Mouse (Mus musculus) hindbrain, embryonic 16.5 days (tissue): ENCODE measurements at regions not wholly inside any gene's neighbourhood (a gene's known extent, or its start where the extent isn't known, plus 50 kb on each side); places are given as distances from the start of the nearest gene placed in this dataset.

Experiments used
- ATAC-seq: fragments of 200-750 bp; cut with Nextera tagmentation; 2 replicates; pipeline ENCODE4 v1.8.0; 2017; ENCODE audit warnings: moderate TSS enrichment, moderate library complexity
- H3K27ac ChIP-seq: fragments of 300-500 bp; sonication (generic); 2 replicates; pipeline ENCODE4 v1.5.1; 2014; ENCODE audit warnings: low read depth, mild to moderate bottlenecking, control low read depth, low read length, moderate library complexity
- H3K27me3 ChIP-seq: fragments of 300-500 bp; sonication (generic); replicated peaks from 2 replicates; pipeline ENCODE4 v1.6.1; 2014; ENCODE audit warnings: low read length; ENCODE audit not compliant: control insufficient read depth, insufficient read depth
- H3K36me3 ChIP-seq: fragments of 300-500 bp; sonication (generic); 2 replicates; pipeline ENCODE4 v1.6.1; 2014; ENCODE audit warnings: mild to moderate bottlenecking, low read length, moderate library complexity, mixed read lengths; ENCODE audit not compliant: control insufficient read depth, insufficient read depth
- H3K4me1 ChIP-seq: fragments of 300-500 bp; sonication (generic); 2 replicates; pipeline ENCODE4 v1.6.1; 2014; ENCODE audit warnings: low read depth, low read length; ENCODE audit not compliant: control insufficient read depth, insufficient read depth
- H3K4me2 ChIP-seq: fragments of 300-500 bp; sonication (generic); 2 replicates; pipeline ENCODE4 v1.6.1; 2014; ENCODE audit warnings: mild to moderate bottlenecking, low read length, control low read depth, moderate library complexity
- H3K4me3 ChIP-seq: fragments of 300-500 bp; sonication (generic); 2 replicates; pipeline ENCODE4 v1.5.1; 2014; ENCODE audit warnings: mild to moderate bottlenecking, low read length, control low read depth, moderate library complexity
- H3K9ac ChIP-seq: fragments of 300-500 bp; sonication (generic); 2 replicates; pipeline ENCODE4 v1.6.1; 2014; ENCODE audit warnings: low read depth, mild to moderate bottlenecking, control low read depth, low read length, moderate library complexity
- H3K9me3 ChIP-seq: fragments of 300-500 bp; sonication (generic); 2 replicates; pipeline ENCODE4 v1.6.1; 2014; ENCODE audit warnings: mild to moderate bottlenecking, low read length, moderate library complexity; ENCODE audit not compliant: control insufficient read depth
- WGBS: fragments of 180-500 bp; shearing (Covaris S2); extraction: QIAGEN DNeasy Blood & Tissue Kit; methylation state at CpG from one replicate; pipeline ENCODE4 v1.1.7; 2014; 5-methylcytosine and 5-hydroxymethylcytosine counted together

DNA sequence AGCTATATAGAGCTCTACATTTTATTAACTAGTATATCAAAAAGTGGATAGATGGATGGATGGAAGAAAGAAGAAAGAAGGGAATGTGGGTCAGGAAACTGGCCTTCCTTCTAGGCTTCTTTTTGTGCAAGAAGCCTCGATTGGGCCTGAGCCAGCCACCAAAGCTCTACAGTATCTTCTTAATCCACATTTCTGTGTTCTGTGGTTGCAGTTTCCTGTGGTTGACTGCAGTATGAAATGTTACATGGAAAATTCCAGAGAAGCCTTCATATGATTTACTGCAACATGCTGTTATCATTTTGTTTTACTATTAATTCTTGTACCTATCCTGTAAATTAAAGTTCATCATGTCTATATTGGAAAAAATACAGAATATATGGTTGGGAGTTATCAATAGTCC, 173.3 kb downstream of the Gm5447 start:
- H3K4me1 ChIP-seq: no peaks in the 10 kb centered on the region
- no peaks in the 10 kb centered on the region for H3K36me3 ChIP-seq
- 76% methylated on average over 1 of the region's 1 CpGs for WGBS
- ATAC-seq: no peak
- H3K4me3 ChIP-seq: no peak overlapping the region
- H3K9ac ChIP-seq: no peak overlapping the region
- H3K27ac ChIP-seq: no peak overlapping the region
- H3K9me3 ChIP-seq: no peaks in the 10 kb centered on the region
- H3K27me3 ChIP-seq: no peaks in the 10 kb centered on the region
- no peak overlapping the region for H3K4me2 ChIP-seq

GRCm38 (mm10) chr13:31154066-31154465, 180.1 kb downstream of the Gm5447 start:
- Histone ChIP-seq H3K27ac (no peak overlapping the region), H3K4me2 (no peak overlapping the region), H3K27me3 (no peaks in the 10 kb centered on the region), H3K4me3 (no peak overlapping the region), H3K4me1 (no peaks in the 10 kb centered on the region), H3K9me3 (no peaks in the 10 kb centered on the region), H3K9ac (no peak overlapping the region), H3K36me3 (no peaks in the 10 kb centered on the region)
- WGBS: 74% methylated on average over 3 of the region's 3 CpGs
- ATAC-seq: no peak

GRCm38 (mm10) chr13:31163878-31164495, 190.0 kb downstream of the Gm5447 start:
- Histone ChIP-seq H3K4me1 (no peaks in the 10 kb centered on the region), H3K36me3 (no peaks in the 10 kb centered on the region), H3K9me3 (no peaks in the 10 kb centered on the region), H3K9ac (no peak overlapping the region), H3K27ac (no peak overlapping the region), H3K27me3 (no peaks in the 10 kb centered on the region), H3K4me3 (no peak overlapping the region), H3K4me2 (no peak overlapping the region)
- ATAC-seq: no peak
- 77% methylated on average over 6 of the region's 6 CpGs for WGBS

GRCm38 (mm10) chr13:31166286-31166685, 192.3 kb downstream of the Gm5447 start:
- no peak overlapping the region for H3K9ac ChIP-seq
- no peak overlapping the region for H3K4me3 ChIP-seq
- no peak for ATAC-seq
- no peaks in the 10 kb centered on the region for H3K36me3 ChIP-seq
- no peaks in the 10 kb centered on the region for H3K4me1 ChIP-seq
- no peak overlapping the region for H3K4me2 ChIP-seq
- H3K9me3 ChIP-seq: no peaks in the 10 kb centered on the region
- no peaks in the 10 kb centered on the region for H3K27me3 ChIP-seq
- WGBS: 63% methylated on average over 5 of the region's 5 CpGs
- no peak overlapping the region for H3K27ac ChIP-seq

DNA sequence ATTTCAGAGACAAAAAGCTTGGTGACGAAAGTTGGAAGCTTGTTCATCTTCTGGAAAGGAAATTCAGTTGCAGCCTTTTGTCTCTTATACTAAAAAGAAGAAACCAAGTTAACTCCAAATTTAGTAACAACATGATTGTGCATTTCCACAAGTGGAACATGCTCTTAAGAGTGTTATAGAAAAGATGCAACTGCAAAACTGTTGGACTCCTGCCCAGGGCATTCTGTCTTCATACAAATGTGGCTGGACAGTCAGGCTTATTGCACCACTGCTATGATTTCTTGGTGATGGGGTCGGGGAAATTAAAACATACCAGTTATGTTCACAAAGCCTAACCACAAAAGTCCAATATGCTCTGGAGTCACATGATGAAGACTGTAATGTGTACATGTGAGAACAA, 194.8 kb downstream of the Gm5447 start:
- 90% methylated on average over 2 of the region's 2 CpGs for WGBS

GRCm38 (mm10) chr13:31171751-31172150, 197.7 kb downstream of the Gm5447 start:
- no peak overlapping the region for H3K4me2 ChIP-seq
- no peaks in the 10 kb centered on the region for H3K4me1 ChIP-seq
- H3K27me3 ChIP-seq: no peaks in the 10 kb centered on the region
- H3K9me3 ChIP-seq: no peaks in the 10 kb centered on the region
- H3K9ac ChIP-seq: no peak overlapping the region
- H3K27ac ChIP-seq: no peak overlapping the region
- no peak overlapping the region for H3K4me3 ChIP-seq
- no peaks in the 10 kb centered on the region for H3K36me3 ChIP-seq
- WGBS: 75% methylated on average over 2 of the region's 2 CpGs
- no peak for ATAC-seq

More for the DNA sequence above, 194.8 kb downstream of the Gm5447 start:
- no peaks in the 10 kb centered on the region for H3K36me3 ChIP-seq
- H3K27ac ChIP-seq: no peak overlapping the region
- no peak overlapping the region for H3K9ac ChIP-seq
- no peaks in the 10 kb centered on the region for H3K27me3 ChIP-seq
- H3K4me2 ChIP-seq: no peak overlapping the region
- no peaks in the 10 kb centered on the region for H3K9me3 ChIP-seq
- no peak overlapping the region for H3K4me3 ChIP-seq
- H3K4me1 ChIP-seq: no peaks in the 10 kb centered on the region
- ATAC-seq: no peak

DNA sequence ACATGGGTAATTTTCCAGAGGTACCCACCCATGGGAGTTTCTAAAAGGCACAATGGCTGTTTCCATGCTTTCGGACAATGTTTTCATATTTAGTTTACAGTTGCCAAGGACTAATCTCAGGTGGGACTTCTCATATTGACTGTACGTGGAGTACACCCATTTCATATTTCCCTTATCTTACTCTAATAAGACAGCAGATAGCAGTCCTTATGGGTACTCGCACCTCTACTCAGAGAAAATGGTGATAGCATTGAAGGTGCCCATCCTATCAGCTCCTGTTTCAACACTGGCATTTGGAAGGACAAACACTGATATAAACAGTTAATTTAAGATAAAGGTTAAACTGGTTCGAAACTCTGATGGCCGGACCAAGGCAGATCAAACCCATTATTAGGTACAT, 198.6 kb downstream of the Gm5447 start:
- Histone ChIP-seq H3K4me1 (no peaks in the 10 kb centered on the region), H3K4me3 (no peak overlapping the region), H3K9ac (no peak overlapping the region), H3K4me2 (no peak overlapping the region), H3K27ac (no peak overlapping the region), H3K36me3 (no peaks in the 10 kb centered on the region), H3K9me3 (no peaks in the 10 kb centered on the region), H3K27me3 (no peaks in the 10 kb centered on the region)
- 98% methylated on average over 5 of the region's 5 CpGs for WGBS
- ATAC-seq: no peak

DNA sequence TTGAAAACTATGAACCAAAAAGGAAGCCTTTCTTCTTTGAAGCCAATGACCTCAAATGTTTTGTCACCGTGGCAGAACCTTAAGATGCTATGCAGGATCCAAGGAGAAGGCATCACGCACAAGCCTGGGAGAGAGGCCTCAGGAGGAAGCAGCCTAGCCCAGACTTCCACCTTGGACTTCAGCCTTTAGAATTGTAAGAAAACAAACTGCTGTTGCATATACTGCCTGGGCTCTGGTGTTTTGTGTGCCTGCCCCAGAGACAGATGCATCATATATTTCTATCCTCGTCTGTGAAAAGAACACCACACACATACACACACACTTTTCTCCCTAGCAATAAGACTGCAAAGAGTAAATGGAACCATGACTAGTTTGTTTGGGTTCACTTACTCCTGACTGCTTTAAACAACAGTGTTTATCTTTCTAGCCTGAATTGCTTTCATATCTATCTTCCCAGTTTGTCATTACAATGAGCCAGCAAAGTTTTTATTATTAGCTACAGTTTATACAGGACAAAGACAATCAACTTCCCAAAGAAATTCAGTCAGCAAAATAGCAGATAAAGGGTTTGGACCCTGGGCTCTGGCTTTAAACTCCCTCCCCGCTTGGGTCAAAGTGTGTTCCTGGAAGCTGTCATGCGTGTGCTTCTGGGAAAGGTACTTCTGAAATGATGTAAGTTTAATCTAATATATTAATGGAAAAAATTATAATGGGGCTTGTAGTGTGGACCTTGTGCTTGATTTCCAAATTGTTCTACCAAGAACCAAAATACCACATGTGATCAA, 204.2 kb downstream of the Gm5447 start:
- WGBS: 78% methylated on average over 5 of the region's 5 CpGs
- no peak overlapping the region for H3K4me3 ChIP-seq
- no peak for ATAC-seq

DNA sequence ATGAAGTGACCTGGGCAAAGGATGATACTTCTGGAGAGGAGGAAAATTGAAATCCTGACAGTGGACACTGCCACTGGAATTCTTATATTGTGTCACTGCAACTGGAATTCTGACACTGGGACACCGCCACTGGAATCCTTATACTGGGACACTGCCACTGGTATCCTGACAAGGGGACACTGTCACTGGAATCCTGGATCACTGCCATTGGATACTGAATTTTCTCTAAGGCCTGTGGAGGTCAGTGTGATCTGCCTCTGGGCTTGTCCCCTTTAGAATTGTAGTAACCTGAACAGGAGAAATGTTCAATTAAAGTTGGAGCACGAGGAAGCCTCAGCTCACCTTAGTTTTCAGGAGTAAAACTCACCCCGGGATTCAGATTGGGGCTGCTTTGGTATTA, 205.0 kb downstream of the Gm5447 start:
- Histone ChIP-seq H3K4me1 (no peaks in the 10 kb centered on the region; the same call in 1 of the 2 replicates), H3K4me2 (no peak overlapping the region), H3K9me3 (no peaks in the 10 kb centered on the region), H3K9ac (no peak overlapping the region), H3K27ac (no peak overlapping the region), H3K36me3 (no peaks in the 10 kb centered on the region), H3K4me3 (no peak overlapping the region), H3K27me3 (no peaks in the 10 kb centered on the region)
- ATAC-seq: no peak
- WGBS: 95% methylated on average over 3 of the region's 3 CpGs

More for the DNA sequence above, 204.2 kb downstream of the Gm5447 start:
- Histone ChIP-seq H3K4me1 (no peaks in the 10 kb centered on the region; the same call in 1 of the 2 replicates), H3K4me2 (no peak overlapping the region), H3K36me3 (no peaks in the 10 kb centered on the region), H3K27ac (no peak overlapping the region), H3K9ac (no peak overlapping the region), H3K9me3 (no peaks in the 10 kb centered on the region), H3K27me3 (no peaks in the 10 kb centered on the region)
